Mouse (Mus musculus): Measurements from ENCODE around the gene Lhfpl4. TPM values are rescaled to one million over a fixed set of nuclear protein-coding genes. Genes with fewer than 3 reads are reported as not detected.

The Lhfpl4 gene
- polyA plus RNA-seq, 1 experiment from 2014 or later = 0.92 TPM

Other genes starting within 250 kb of the Lhfpl4 start
- 5.1 and 6.0 TPM in 2 replicates for gene Srgap3, start 248.1 kb downstream of the Lhfpl4 start, polyA plus RNA-seq (2015; fragmentation: Nextera tagmentation; extraction: Ambion mirVana)
- 45.1 and 46.7 TPM in 2 replicates for gene Thumpd3, start 149.2 kb downstream of the Lhfpl4 start, polyA plus RNA-seq (2015; fragmentation: Nextera tagmentation; extraction: Ambion mirVana)
- 77.3 and 79.8 TPM in 2 replicates for gene Setd5, start 118.0 kb downstream of the Lhfpl4 start, polyA plus RNA-seq (2015; fragmentation: Nextera tagmentation; extraction: Ambion mirVana)
- 29.1 and 29.7 TPM in 2 replicates for gene Mtmr14, start 42.5 kb upstream of the Lhfpl4 start, polyA plus RNA-seq (2015; fragmentation: Nextera tagmentation; extraction: Ambion mirVana)
- gene Cpne9, start 86.9 kb upstream of the Lhfpl4 start, polyA plus RNA-seq (2015; fragmentation: Nextera tagmentation; extraction: Ambion mirVana) = 0.10 and 0.20 TPM in 2 replicates
- 15.1 and 16.1 TPM in 2 replicates for gene Brpf1, start 111.8 kb upstream of the Lhfpl4 start, polyA plus RNA-seq (2015; fragmentation: Nextera tagmentation; extraction: Ambion mirVana)
- 10.6 and 10.7 TPM in 2 replicates for gene Ogg1, start 131.6 kb upstream of the Lhfpl4 start, polyA plus RNA-seq (2015; fragmentation: Nextera tagmentation; extraction: Ambion mirVana)
- gene Camk1, start 148.6 kb upstream of the Lhfpl4 start, polyA plus RNA-seq (2015; fragmentation: Nextera tagmentation; extraction: Ambion mirVana) = 91.4 and 91.7 TPM in 2 replicates
- gene Tada3, start 182.5 kb upstream of the Lhfpl4 start, polyA plus RNA-seq (2015; fragmentation: Nextera tagmentation; extraction: Ambion mirVana) = 45.1 and 48.7 TPM in 2 replicates
- gene Arpc4, start 182.7 kb upstream of the Lhfpl4 start, polyA plus RNA-seq (2015; fragmentation: Nextera tagmentation; extraction: Ambion mirVana) = 392 and 399 TPM in 2 replicates
- 4.4 and 5.6 TPM in 2 replicates for gene Ttll3, start 193.9 kb upstream of the Lhfpl4 start, polyA plus RNA-seq (2015; fragmentation: Nextera tagmentation; extraction: Ambion mirVana)
- gene Rpusd3, start 224.0 kb upstream of the Lhfpl4 start, polyA plus RNA-seq (2015; fragmentation: Nextera tagmentation; extraction: Ambion mirVana) = 20.4 and 21.3 TPM in 2 replicates
- gene Cidec, start 240.4 kb upstream of the Lhfpl4 start, polyA plus RNA-seq (2015; fragmentation: Nextera tagmentation; extraction: Ambion mirVana) = 0.63 TPM in 1 of 2 replicates, not detected in the other
- gene Jagn1, start 247.2 kb upstream of the Lhfpl4 start, polyA plus RNA-seq (2015; fragmentation: Nextera tagmentation; extraction: Ambion mirVana) = 85.0 and 88.5 TPM in 2 replicates

All from limb, embryonic 15.5 days (tissue).